Mouse (Mus musculus) stomach, embryonic 14.5 days (tissue): ENCODE results near the gene Fbxw4. TPM values are rescaled to one million over a fixed set of nuclear protein-coding genes. Genes with fewer than 3 reads are reported as not detected.
A peak's percentile ranks its signal among the peaks of the same experiment; 100 is the strongest.

Experiments used
- ATAC-seq: fragments of 200-750 bp; cut with Nextera tagmentation; 2 replicates; pipeline ENCODE4 v1.8.0; 2017; ENCODE audit warnings: low read depth, moderate TSS enrichment; ENCODE audit not compliant: insufficient number of reproducible peaks, insufficient read depth, low FRiP score
- H3K27ac ChIP-seq: fragments of 300-500 bp; sonication (generic); 2 replicates; pipeline ENCODE4 v1.5.1; 2014; ENCODE audit warnings: mild to moderate bottlenecking, low read length, moderate library complexity, mixed read lengths
- H3K27me3 ChIP-seq: fragments of 300-500 bp; sonication (generic); 2 replicates; pipeline ENCODE4 v1.6.1; 2014; ENCODE audit warnings: low read length, control low read depth, mixed read lengths; ENCODE audit not compliant: control insufficient read depth, insufficient read depth
- H3K36me3 ChIP-seq: fragments of 300-500 bp; sonication (generic); 2 replicates; pipeline ENCODE4 v1.6.1; 2014; ENCODE audit warnings: mild to moderate bottlenecking, control low read depth, low read length, moderate library complexity, mixed read lengths; ENCODE audit not compliant: control insufficient read depth, insufficient read depth
- H3K4me1 ChIP-seq: fragments of 300-500 bp; sonication (generic); 2 replicates; pipeline ENCODE4 v1.6.1; 2014; ENCODE audit warnings: low read length, control low read depth, mixed read lengths; ENCODE audit not compliant: control insufficient read depth, insufficient read depth
- H3K4me2 ChIP-seq: fragments of 300-500 bp; sonication (generic); replicated peaks from 2 replicates; pipeline ENCODE4 v1.6.1; 2014; ENCODE audit warnings: low read depth, low read length, control low read depth
- H3K4me3 ChIP-seq: fragments of 300-500 bp; sonication (generic); 2 replicates; pipeline ENCODE4 v1.5.1; 2014; ENCODE audit warnings: low read depth, low read length, control low read depth
- H3K9ac ChIP-seq: fragments of 300-500 bp; sonication (generic); replicated peaks from 2 replicates; pipeline ENCODE4 v1.6.1; 2014; ENCODE audit warnings: low read depth, mild to moderate bottlenecking, control low read depth, low read length, moderate library complexity, mixed read lengths
- H3K9me3 ChIP-seq: fragments of 300-500 bp; sonication (generic); 2 replicates; pipeline ENCODE4 v1.6.1; 2016; ENCODE audit warnings: low read depth, low read length, control low read depth; ENCODE audit not compliant: control insufficient read depth
- WGBS: fragments of 180-500 bp; shearing (Covaris S2); extraction: QIAGEN DNeasy Blood & Tissue Kit; methylation state at CpG from one replicate; pipeline ENCODE4 v1.1.7; 2014; 5-methylcytosine and 5-hydroxymethylcytosine counted together
- polyA plus RNA-seq: library from polyadenylated mRNA; unstranded; fragments of >200 nt; fragmentation: Nextera tagmentation; extraction: Ambion mirVana; gene quantifications from 2 replicates; pipeline ENCODE4 v1.2.1, GENCODE M21; 2014

Fbxw4 gene
- polyA plus RNA-seq, 1 experiment from 2014 or later, result 9.4 TPM

GRCm38 (mm10) chr19:45615415-45616213 is 44.5 kb downstream of the Fbxw4 start:
- H3K27ac ChIP-seq, result no peak overlapping the region
- H3K4me1 ChIP-seq, result peaks cover 13% of the 10 kb centered on the region; the same call in 1 of the 2 replicates
- no peaks in the 10 kb centered on the region for H3K9me3 ChIP-seq
- H3K4me2 ChIP-seq, result no peak overlapping the region
- 0 out of 2 replicates have a peak, but pooled peaks have one; percentile 30 for ATAC-seq
- no peaks in the 10 kb centered on the region for H3K27me3 ChIP-seq
- 0 out of 2 replicates have a peak overlapping the region, but pooled peaks have one; percentile 3 for H3K9ac ChIP-seq
- H3K36me3 ChIP-seq, result no peaks in the 10 kb centered on the region
- 62% methylated on average over 12 of the region's 12 CpGs for WGBS
- no peak overlapping the region for H3K4me3 ChIP-seq

- H3K9me3 ChIP-seq, result no peaks in the 10 kb centered on the region
- H3K27me3 ChIP-seq, result no peaks in the 10 kb centered on the region
- 0 out of 2 replicates have a peak overlapping the region, but pooled peaks have one; percentile 3 for H3K9ac ChIP-seq
- ATAC-seq, result no peak
- WGBS, result 95% methylated on average over 3 of the region's 3 CpGs
- H3K36me3 ChIP-seq, result no peaks in the 10 kb centered on the region
- H3K4me1 ChIP-seq, result peaks cover 13% of the 10 kb centered on the region; the same call in 1 of the 2 replicates
- H3K27ac ChIP-seq, result no peak overlapping the region
- no peak overlapping the region for H3K4me2 ChIP-seq
- no peak overlapping the region for H3K4me3 ChIP-seq
Measured at GRCm38 (mm10) chr19:45614928-45615327, 45.2 kb downstream of the Fbxw4 start.

DNA sequence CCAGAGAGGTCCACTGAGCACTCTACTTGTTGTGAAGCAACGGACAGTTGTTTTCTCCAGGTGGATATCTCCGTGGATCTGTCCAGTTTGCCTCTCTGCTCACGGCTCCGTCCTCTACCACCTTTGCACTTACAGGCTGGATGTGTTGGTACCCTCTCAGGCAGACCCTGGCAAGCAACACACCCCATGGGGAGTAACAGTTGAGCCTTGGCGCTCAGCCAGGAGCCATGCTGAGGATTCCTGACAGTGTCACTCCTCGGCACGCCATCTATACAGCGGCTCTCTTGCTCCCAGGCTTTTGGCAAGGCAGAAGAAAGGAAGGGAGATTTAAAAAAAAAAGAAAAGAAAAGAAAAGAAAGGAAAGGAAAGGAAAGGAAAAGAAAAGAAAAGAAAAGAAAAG is 45.7 kb downstream of the Fbxw4 start:
- no peaks in the 10 kb centered on the region for H3K27me3 ChIP-seq
- H3K9me3 ChIP-seq, result no peaks in the 10 kb centered on the region
- no peaks in the 10 kb centered on the region for H3K36me3 ChIP-seq
- no peak overlapping the region for H3K27ac ChIP-seq
- no peak overlapping the region for H3K4me2 ChIP-seq
- no peak overlapping the region for H3K9ac ChIP-seq
- H3K4me1 ChIP-seq, result peaks cover 13% of the 10 kb centered on the region; the same call in 1 of the 2 replicates
- 81% methylated on average over 8 of the region's 8 CpGs for WGBS
- H3K4me3 ChIP-seq, result no peak overlapping the region
- no peak for ATAC-seq

- Histone ChIP-seq H3K36me3 (no peaks in the 10 kb centered on the region), H3K4me1 (peaks cover 8% of the 10 kb centered on the region; the same call in 1 of the 2 replicates), H3K9ac (no peak overlapping the region), H3K4me2 (no peak overlapping the region), H3K27me3 (no peaks in the 10 kb centered on the region), H3K9me3 (no peaks in the 10 kb centered on the region), H3K27ac (no peak overlapping the region), H3K4me3 (no peak overlapping the region)
- WGBS, result 75% methylated on average over 5 of the region's 5 CpGs
- no peak for ATAC-seq
Measured at GRCm38 (mm10) chr19:45610823-45611222, 49.3 kb downstream of the Fbxw4 start.

GRCm38 (mm10) chr19:45608648-45609339 is 51.3 kb downstream of the Fbxw4 start:
- Histone ChIP-seq H3K27ac (no peak overlapping the region), H3K4me2 (no peak overlapping the region), H3K27me3 (no peaks in the 10 kb centered on the region), H3K4me3 (no peak overlapping the region), H3K9ac (no peak overlapping the region), H3K9me3 (no peaks in the 10 kb centered on the region), H3K4me1 (no peaks in the 10 kb centered on the region), H3K36me3 (no peaks in the 10 kb centered on the region)
- WGBS, result 89% methylated on average over 13 of the region's 13 CpGs
- ATAC-seq, result no peak

DNA sequence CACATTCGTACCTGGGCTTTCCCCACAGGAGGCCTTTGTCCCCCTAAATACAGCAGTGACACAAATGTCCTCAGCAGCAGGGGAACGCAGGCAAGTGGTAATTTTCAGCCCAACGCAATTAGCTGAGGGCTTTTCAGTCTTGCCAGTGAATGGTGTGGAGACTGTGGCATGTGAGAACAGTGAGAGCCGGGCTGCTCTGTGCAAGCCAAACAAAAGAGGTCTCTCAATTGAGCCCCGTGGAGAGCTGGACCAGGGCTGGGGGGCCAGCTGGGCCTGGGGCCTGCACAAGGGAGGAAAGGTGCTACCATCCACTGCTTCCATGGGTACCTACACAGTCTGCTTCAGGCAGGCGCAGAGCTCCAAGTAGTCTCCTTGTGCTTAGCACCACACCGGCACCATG is 52.6 kb downstream of the Fbxw4 start:
- Histone ChIP-seq H3K9ac (no peak overlapping the region), H3K27ac (no peak overlapping the region), H3K4me3 (no peak overlapping the region), H3K27me3 (no peaks in the 10 kb centered on the region), H3K36me3 (no peaks in the 10 kb centered on the region), H3K9me3 (no peaks in the 10 kb centered on the region), H3K4me1 (no peaks in the 10 kb centered on the region), H3K4me2 (no peak overlapping the region)
- 51% methylated on average over 7 of the region's 7 CpGs for WGBS
- no peak for ATAC-seq

DNA sequence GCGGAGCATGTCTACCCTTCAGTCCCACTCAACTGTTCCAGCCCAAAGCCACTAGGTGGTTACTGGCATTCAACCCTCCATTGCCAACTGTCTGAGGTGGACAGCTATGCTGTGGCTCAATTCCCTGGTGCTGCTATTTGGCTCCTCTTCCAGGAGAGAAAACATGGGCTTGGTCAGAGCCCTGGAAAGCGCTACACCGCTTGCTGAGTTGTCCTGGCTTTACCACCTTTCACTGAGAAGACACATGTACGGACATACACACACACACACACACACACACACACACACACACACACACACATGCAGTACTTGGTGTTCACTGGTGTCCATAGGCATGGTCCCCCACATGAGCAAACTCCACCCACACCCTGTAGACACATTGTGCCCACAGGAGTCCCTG is 53.4 kb downstream of the Fbxw4 start:
- Histone ChIP-seq H3K4me1 (no peaks in the 10 kb centered on the region), H3K9ac (no peak overlapping the region), H3K36me3 (no peaks in the 10 kb centered on the region), H3K4me2 (no peak overlapping the region), H3K27ac (no peak overlapping the region), H3K4me3 (no peak overlapping the region), H3K9me3 (no peaks in the 10 kb centered on the region), H3K27me3 (no peaks in the 10 kb centered on the region)
- no peak for ATAC-seq
- WGBS, result 88% methylated on average over 4 of the region's 4 CpGs

DNA sequence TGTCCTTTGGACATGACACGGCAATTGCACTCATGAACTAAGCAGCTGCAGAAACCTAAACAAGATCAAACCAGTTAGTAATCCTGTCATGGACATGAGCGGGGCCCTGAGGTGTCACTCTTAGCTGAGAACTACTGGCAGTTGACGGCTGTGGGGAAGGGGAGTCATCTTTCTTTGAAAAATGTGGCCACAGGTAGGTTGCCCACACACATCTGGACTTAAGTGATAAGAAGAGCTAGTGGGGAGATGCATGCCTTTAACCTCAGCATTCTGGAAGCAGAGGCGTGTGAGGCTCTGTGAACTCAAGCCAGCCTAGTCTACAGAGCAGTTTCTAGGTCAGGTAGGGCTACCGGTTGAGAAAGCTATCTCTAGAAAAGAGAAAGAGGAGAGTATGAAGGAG is 57.5 kb downstream of the Fbxw4 start:
- no peaks in the 10 kb centered on the region for H3K9me3 ChIP-seq
- H3K27ac ChIP-seq, result no peak overlapping the region
- no peaks in the 10 kb centered on the region for H3K4me1 ChIP-seq
- no peak overlapping the region for H3K4me3 ChIP-seq
- WGBS, result 65% methylated on average over 5 of the region's 5 CpGs
- no peaks in the 10 kb centered on the region for H3K27me3 ChIP-seq
- no peaks in the 10 kb centered on the region for H3K36me3 ChIP-seq
- H3K9ac ChIP-seq, result no peak overlapping the region
- no peak overlapping the region for H3K4me2 ChIP-seq
- no peak for ATAC-seq
